Mouse (Mus musculus) neural tube, embryonic 14.5 days (tissue): ENCODE data around the gene Etv6. TPM values are rescaled to one million over a fixed set of nuclear protein-coding genes. Genes with fewer than 3 reads are reported as not detected.

Experiments used
- ATAC-seq: fragments of 200-750 bp; cut with Nextera tagmentation; 2 replicates; pipeline ENCODE4 v1.8.0; 2017; ENCODE audit warnings: low read depth, mild to moderate bottlenecking, moderate TSS enrichment, moderate library complexity
- H3K27ac ChIP-seq: fragments of 300-500 bp; sonication (generic); 2 replicates; pipeline ENCODE4 v1.5.1; 2014; ENCODE audit warnings: low read depth, mild to moderate bottlenecking, control low read depth, low read length, moderate library complexity, mixed read lengths
- H3K27me3 ChIP-seq: fragments of 300-500 bp; sonication (generic); 2 replicates; pipeline ENCODE4 v1.6.1; 2014; ENCODE audit warnings: low read length; ENCODE audit not compliant: control insufficient read depth, insufficient read depth
- H3K36me3 ChIP-seq: fragments of 300-500 bp; sonication (generic); 2 replicates; pipeline ENCODE4 v1.6.1; 2014; ENCODE audit warnings: low read length, mixed read lengths; ENCODE audit not compliant: control insufficient read depth, insufficient read depth
- H3K4me1 ChIP-seq: fragments of 300-500 bp; sonication (generic); 2 replicates; pipeline ENCODE4 v1.6.1; 2014; ENCODE audit warnings: low read length; ENCODE audit not compliant: control insufficient read depth, insufficient read depth
- H3K4me2 ChIP-seq: fragments of 300-500 bp; sonication (generic); 2 replicates; pipeline ENCODE4 v1.6.1; 2014; ENCODE audit warnings: mild to moderate bottlenecking, low read depth, low read length, control low read depth
- H3K4me3 ChIP-seq: fragments of 300-500 bp; sonication (generic); 2 replicates; pipeline ENCODE4 v1.5.1; 2014; ENCODE audit warnings: low read depth, low read length, control low read depth, mixed read lengths
- H3K9ac ChIP-seq: fragments of 300-500 bp; sonication (generic); replicated peaks from 2 replicates; pipeline ENCODE4 v1.6.1; 2014; ENCODE audit warnings: low read depth, mild to moderate bottlenecking, control low read depth, low read length, mixed read lengths
- H3K9me3 ChIP-seq: fragments of 300-500 bp; sonication (generic); 2 replicates; pipeline ENCODE4 v1.6.1; 2016; ENCODE audit warnings: low read length; ENCODE audit not compliant: control insufficient read depth
- WGBS: fragments of 180-500 bp; shearing (Covaris S2); extraction: QIAGEN DNeasy Blood & Tissue Kit; methylation state at CpG from one replicate; pipeline ENCODE4 v1.1.7; 2014; 5-methylcytosine and 5-hydroxymethylcytosine counted together
- polyA plus RNA-seq: library from polyadenylated mRNA; unstranded; fragments of >200 nt; fragmentation: Nextera tagmentation; extraction: Ambion mirVana; gene quantifications from 2 replicates; pipeline ENCODE4 v1.2.1, GENCODE M21; 2014

Gene Etv6
- polyA plus RNA-seq, 1 experiment from 2014 or later, result 5.8 TPM

DNA sequence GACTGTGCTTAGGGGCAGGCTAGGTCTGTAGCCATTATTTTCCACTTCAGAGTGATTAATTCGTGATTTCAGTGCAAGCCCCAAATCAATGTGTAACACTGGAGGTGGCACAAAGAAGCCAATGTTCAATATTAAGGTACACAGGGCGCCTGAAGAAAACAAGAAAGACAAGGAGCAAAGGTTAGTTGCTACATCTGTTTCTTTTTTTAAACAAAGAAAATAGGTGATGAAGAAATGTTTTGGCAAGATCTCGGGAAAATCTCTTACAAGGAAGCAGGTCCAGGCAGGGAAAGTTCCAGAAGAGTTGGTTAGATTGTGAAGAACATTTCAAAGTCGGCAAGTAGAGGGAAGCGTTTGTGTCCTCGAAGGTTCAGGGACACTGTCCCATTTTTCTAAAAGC is 39.5 kb downstream of the Etv6 start:
- Histone ChIP-seq H3K9ac (no peak overlapping the region), H3K27me3 (no peaks in the 10 kb centered on the region), H3K27ac (no peak overlapping the region), H3K4me3 (no peak overlapping the region), H3K9me3 (no peaks in the 10 kb centered on the region), H3K4me2 (no peak overlapping the region), H3K4me1 (no peaks in the 10 kb centered on the region), H3K36me3 (no peaks in the 10 kb centered on the region)
- no peak for ATAC-seq
- WGBS, result 97% methylated on average over 6 of the region's 6 CpGs

- H3K4me2 ChIP-seq, result no peak overlapping the region
- 91% methylated on average over 6 of the region's 6 CpGs for WGBS
- no peak for ATAC-seq
- H3K9ac ChIP-seq, result no peak overlapping the region
- no peak overlapping the region for H3K4me3 ChIP-seq
- H3K4me1 ChIP-seq, result no peaks in the 10 kb centered on the region
- no peaks in the 10 kb centered on the region for H3K27me3 ChIP-seq
- no peaks in the 10 kb centered on the region for H3K36me3 ChIP-seq
- H3K27ac ChIP-seq, result no peak overlapping the region
- no peaks in the 10 kb centered on the region for H3K9me3 ChIP-seq
Measured at GRCm38 (mm10) chr6:134078016-134078415, 42.5 kb downstream of the Etv6 start.

GRCm38 (mm10) chr6:134079112-134079511 is 43.6 kb downstream of the Etv6 start:
- Histone ChIP-seq H3K27ac (no peak overlapping the region), H3K9me3 (no peaks in the 10 kb centered on the region), H3K4me2 (no peak overlapping the region), H3K4me1 (no peaks in the 10 kb centered on the region), H3K9ac (no peak overlapping the region), H3K36me3 (no peaks in the 10 kb centered on the region), H3K4me3 (no peak overlapping the region), H3K27me3 (no peaks in the 10 kb centered on the region)
- peak; percentile 44; the same call in 1 of the 2 replicates for ATAC-seq
- 62% methylated on average over 9 of the region's 9 CpGs for WGBS

DNA sequence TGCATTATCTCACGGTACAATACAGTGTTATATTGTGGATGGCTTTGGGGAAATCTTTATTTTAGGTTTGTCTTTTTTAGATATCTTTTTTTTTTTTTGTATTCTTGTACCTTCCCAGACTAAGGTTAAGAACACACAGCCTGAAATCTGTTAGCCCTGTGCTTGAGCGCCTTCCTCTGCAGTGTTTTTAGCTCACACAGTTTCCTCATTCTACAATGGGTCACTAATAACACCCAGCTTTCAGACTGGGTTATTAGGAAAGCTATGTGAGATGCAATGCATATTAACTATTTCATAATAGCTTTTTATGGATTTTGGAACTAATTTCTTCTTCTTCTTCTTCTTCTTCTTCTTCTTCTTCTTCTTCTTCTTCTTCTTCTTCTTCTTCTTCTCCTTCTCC is 44.1 kb downstream of the Etv6 start:
- WGBS, result 88% methylated on average over 2 of the region's 2 CpGs
- no peaks in the 10 kb centered on the region for H3K4me1 ChIP-seq
- H3K9me3 ChIP-seq, result no peaks in the 10 kb centered on the region
- H3K4me3 ChIP-seq, result no peak overlapping the region
- H3K27me3 ChIP-seq, result no peaks in the 10 kb centered on the region
- no peak overlapping the region for H3K4me2 ChIP-seq
- H3K27ac ChIP-seq, result no peak overlapping the region
- H3K36me3 ChIP-seq, result no peaks in the 10 kb centered on the region
- no peak overlapping the region for H3K9ac ChIP-seq
- ATAC-seq, result no peak

GRCm38 (mm10) chr6:134080946-134081345 is 45.4 kb downstream of the Etv6 start:
- 96% methylated on average over 5 of the region's 5 CpGs for WGBS
- no peak for ATAC-seq

GRCm38 (mm10) chr6:134082229-134082920 is 46.9 kb downstream of the Etv6 start:
- H3K27ac ChIP-seq, result no peak overlapping the region
- H3K36me3 ChIP-seq, result no peaks in the 10 kb centered on the region
- 94% methylated on average over 15 of the region's 15 CpGs for whole genome bisulfite sequencing
- no peak for ATAC-seq
- no peaks in the 10 kb centered on the region for H3K27me3 ChIP-seq
- no peak overlapping the region for H3K9ac ChIP-seq
- no peak overlapping the region for H3K4me3 ChIP-seq
- H3K9me3 ChIP-seq, result no peaks in the 10 kb centered on the region
- no peaks in the 10 kb centered on the region for H3K4me1 ChIP-seq
- no peak overlapping the region for H3K4me2 ChIP-seq

More at GRCm38 (mm10) chr6:134080946-134081345, 45.4 kb downstream of the Etv6 start:
- Histone ChIP-seq H3K4me2 (no peak overlapping the region), H3K4me1 (no peaks in the 10 kb centered on the region), H3K9ac (no peak overlapping the region), H3K9me3 (no peaks in the 10 kb centered on the region), H3K27me3 (no peaks in the 10 kb centered on the region), H3K36me3 (no peaks in the 10 kb centered on the region), H3K27ac (no peak overlapping the region), H3K4me3 (no peak overlapping the region)

GRCm38 (mm10) chr6:134083428-134083827 is 47.9 kb downstream of the Etv6 start:
- no peak overlapping the region for H3K9ac ChIP-seq
- H3K36me3 ChIP-seq, result no peaks in the 10 kb centered on the region
- no peak overlapping the region for H3K4me3 ChIP-seq
- no peak overlapping the region for H3K4me2 ChIP-seq
- H3K27me3 ChIP-seq, result no peaks in the 10 kb centered on the region
- H3K4me1 ChIP-seq, result no peaks in the 10 kb centered on the region
- no peak overlapping the region for H3K27ac ChIP-seq
- no peaks in the 10 kb centered on the region for H3K9me3 ChIP-seq
- 85% methylated on average over 4 of the region's 4 CpGs for WGBS
- ATAC-seq, result no peak

- Histone ChIP-seq H3K36me3 (no peaks in the 10 kb centered on the region), H3K4me2 (no peak overlapping the region), H3K9me3 (no peaks in the 10 kb centered on the region), H3K27ac (no peak overlapping the region), H3K27me3 (no peaks in the 10 kb centered on the region), H3K4me3 (no peak overlapping the region), H3K9ac (no peak overlapping the region), H3K4me1 (no peaks in the 10 kb centered on the region)
- no peak for ATAC-seq
- WGBS, result 92% methylated on average over 7 of the region's 7 CpGs
Measured at GRCm38 (mm10) chr6:134086351-134086750, 50.9 kb downstream of the Etv6 start.

DNA sequence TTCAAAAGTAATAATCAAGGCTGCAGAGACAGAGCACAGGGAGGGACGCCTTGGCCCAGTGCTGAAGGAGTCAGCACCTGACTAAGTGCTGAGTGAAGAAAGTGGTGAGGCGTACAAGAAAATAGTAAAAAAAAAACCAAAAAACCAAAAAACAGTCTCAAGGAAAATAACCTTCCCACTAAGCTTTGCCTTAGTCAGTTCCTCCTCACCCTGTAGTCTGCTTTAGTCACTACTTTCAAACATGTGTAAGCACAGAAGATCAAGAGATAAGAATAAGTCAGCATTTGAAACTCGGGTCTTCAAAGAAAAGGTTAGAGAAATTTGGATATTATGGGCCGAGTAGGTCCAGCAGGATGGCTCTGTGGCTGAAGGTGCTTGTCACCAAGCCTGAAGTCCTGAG is 52.2 kb downstream of the Etv6 start:
- Histone ChIP-seq H3K9ac (no peak overlapping the region), H3K27ac (no peak overlapping the region)
- WGBS, result 94% methylated on average over 4 of the region's 4 CpGs

More for the DNA sequence above, 52.2 kb downstream of the Etv6 start:
- Histone ChIP-seq H3K4me3 (no peak overlapping the region), H3K27me3 (no peaks in the 10 kb centered on the region), H3K4me2 (no peak overlapping the region), H3K9me3 (no peaks in the 10 kb centered on the region), H3K4me1 (no peaks in the 10 kb centered on the region), H3K36me3 (no peaks in the 10 kb centered on the region)
- ATAC-seq, result no peak
